Mouse (Mus musculus): ENCODE results near the gene Cyp4v3. TPM values are rescaled to one million over a fixed set of nuclear protein-coding genes. Genes with fewer than 3 reads are reported as not detected.
A peak's percentile ranks its signal among the peaks of the same experiment; 100 is the strongest.

Gene Cyp4v3
- total and polyA plus RNA-seq, 3 experiments = 2.2 to 2.8 (median 2.8) TPM

GRCm38 (mm10) chr8:45362323-45362722 is 29.3 kb upstream of the Cyp4v3 start:
- no peak overlapping the region for H3K9ac ChIP-seq (ENCODE audit: insufficient read depth, low read depth)
- H3K9me3 ChIP-seq (replicated peaks; ENCODE audit: low read length) = no peaks in the 10 kb centered on the region
- dilution Hi-C loops (cut with MboI; ENCODE audit: extremely low pct_ligation_motif_present, extremely low pct_unique_long_range_greater_than_20kb, low sequenced_read_pairs) (no loop called here), in situ Hi-C loops (cut with MboI; ENCODE audit: low pct_ligation_motif_present, low pct_unique_long_range_greater_than_20kb, low sequenced_read_pairs) (no loop called here)
- H3K4me3 ChIP-seq (replicated peaks in 1 of 3; ENCODE audit: low read depth in 2 of 3, low read length in 2 of 3, poor library complexity in 1 of 3) = no peak overlapping the region
- H3K4me1 ChIP-seq (ENCODE audit: control insufficient read depth in 1 of 2, insufficient read depth in 2 of 2) = peaks cover 0 to 12% of the 10 kb centered on the region in 2 experiments; a peak in 2 of 4 replicates
- H3K36me3 ChIP-seq (replicated peaks in 1 of 2; ENCODE audit: control insufficient read depth in 1 of 2, insufficient read depth in 1 of 2, low read length in 1 of 2) = no peaks in the 10 kb centered on the region
- TF ChIP-seq POLR2A (IDR thresholded peaks at IDR 0.05; ENCODE audit: low read depth, low read length) (no peak), RCOR1 (conservative IDR thresholded peaks at IDR 0.05; ENCODE audit: low read depth, low read length) (no peak), ZMIZ1 (IDR thresholded peaks at IDR 0.05; ENCODE audit: low read depth, low read length) (no peak), TCF12 (IDR thresholded peaks at IDR 0.05; ENCODE audit: low read depth, low read length) (no peak), JUND (conservative IDR thresholded peaks at IDR 0.05; ENCODE audit: low read depth, low read length) (no peak), ELF1 (IDR thresholded peaks at IDR 0.05; ENCODE audit: low read depth, low read length) (no peak), CTCF (conservative IDR thresholded peaks at IDR 0.05 in 1 of 2, IDR thresholded peaks at IDR 0.05 in 1 of 2; ENCODE audit: low read depth in 2 of 2, low read length in 2 of 2) (peak in 1 of 2 experiments; percentile 54; a peak in 2 of 4 replicates), MAZ (IDR thresholded peaks at IDR 0.05; ENCODE audit: low read depth, low read length) (no peak), CHD2 (IDR thresholded peaks at IDR 0.05; ENCODE audit: low read length) (no peak), E2F4 (IDR thresholded peaks at IDR 0.05; ENCODE audit: insufficient replicate concordance, low read depth, low read length) (no peak), RAD21 (IDR thresholded peaks at IDR 0.05; ENCODE audit: low read depth, low read length) (peak; percentile 57), MXI1 (IDR thresholded peaks at IDR 0.05; ENCODE audit: low read depth, low read length) (no peak)
- H3K27me3 ChIP-seq (replicated peaks) = no peaks in the 10 kb centered on the region
- no peaks in the 10 kb centered on the region for H3K79me2 ChIP-seq (replicated peaks; ENCODE audit: control insufficient read depth, extremely low read depth, insufficient read depth, poor library complexity, severe bottlenecking)
- peak; percentile 16 for DNase-seq (ENCODE audit: extremely low read depth)
- H3K4me2 ChIP-seq (ENCODE audit: insufficient read depth, low read depth, poor library complexity, severe bottlenecking) = no peak overlapping the region
- no peak overlapping the region for H3K27ac ChIP-seq (ENCODE audit: insufficient read depth, low read depth)

- Histone ChIP-seq H3K36me3 (replicated peaks in 1 of 2; ENCODE audit: control insufficient read depth in 1 of 2, insufficient read depth in 1 of 2, low read length in 1 of 2) (no peaks in the 10 kb centered on the region), H3K9me3 (replicated peaks; ENCODE audit: low read length) (no peaks in the 10 kb centered on the region), H3K27me3 (replicated peaks) (no peaks in the 10 kb centered on the region), H3K4me1 (ENCODE audit: control insufficient read depth in 1 of 2, insufficient read depth in 2 of 2) (no peaks in the 10 kb centered on the region), H3K4me3 (replicated peaks in 1 of 3; ENCODE audit: low read depth in 2 of 3, low read length in 2 of 3, poor library complexity in 1 of 3) (no peak overlapping the region), H3K9ac (ENCODE audit: insufficient read depth, low read depth) (no peak overlapping the region), H3K79me2 (replicated peaks; ENCODE audit: control insufficient read depth, extremely low read depth, insufficient read depth, poor library complexity, severe bottlenecking) (no peaks in the 10 kb centered on the region), H3K27ac (ENCODE audit: insufficient read depth, low read depth) (no peak overlapping the region), H3K4me2 (ENCODE audit: insufficient read depth, low read depth, poor library complexity, severe bottlenecking) (no peak overlapping the region)
- in situ Hi-C loops (cut with MboI; ENCODE audit: low pct_ligation_motif_present, low pct_unique_long_range_greater_than_20kb, low sequenced_read_pairs) = no loop called here
- DNase-seq (ENCODE audit: extremely low read depth) = no peak
- TF ChIP-seq PAX5 (IDR thresholded peaks at IDR 0.05; ENCODE audit: low read length) (no peak), CTCF (conservative IDR thresholded peaks at IDR 0.05 in 1 of 2, IDR thresholded peaks at IDR 0.05 in 1 of 2; ENCODE audit: low read depth in 2 of 2, low read length in 2 of 2) (0 out of 4 replicates have a peak, but pooled peaks of 1 of the 2 experiments have one; percentile 7)
- dilution Hi-C loops (cut with MboI; ENCODE audit: extremely low pct_ligation_motif_present, extremely low pct_unique_long_range_greater_than_20kb, low sequenced_read_pairs) = no loop called here
These were observed 26.1 kb upstream of the Cyp4v3 start for GRCm38 (mm10) chr8:45359091-45359605.
